Mouse (Mus musculus): ENCODE data around the gene Pop7. TPM values are rescaled to one million over a fixed set of nuclear protein-coding genes. Genes with fewer than 3 reads are reported as not detected.

The Pop7 gene
- polyA plus RNA-seq, 1 experiment from 2014 or later = 58.0 TPM

Small RNAs within 50 kb of the gene (microRNA-seq; reads per million reads assigned to microRNA genes)
- gene Mir6418 = 0.93 reads per million

Other genes starting within 250 kb of the Pop7 start
- 5.0 and 5.3 TPM in 2 replicates for gene Ache, start 215.0 kb downstream of the Pop7 start, polyA plus RNA-seq (2016; fragmentation: Nextera tagmentation; extraction: Ambion mirVana)
- 7.9 and 8.0 TPM in 2 replicates for gene Ufsp1, start 207.9 kb downstream of the Pop7 start, polyA plus RNA-seq (2016; fragmentation: Nextera tagmentation; extraction: Ambion mirVana)
- gene Srrt, start 194.8 kb downstream of the Pop7 start, polyA plus RNA-seq (2016; fragmentation: Nextera tagmentation; extraction: Ambion mirVana) = 178 and 180 TPM in 2 replicates
- gene Trip6, start 188.1 kb downstream of the Pop7 start, polyA plus RNA-seq (2016; fragmentation: Nextera tagmentation; extraction: Ambion mirVana) = 34.9 and 43.3 TPM in 2 replicates
- gene Slc12a9, start 168.9 kb downstream of the Pop7 start, polyA plus RNA-seq (2016; fragmentation: Nextera tagmentation; extraction: Ambion mirVana) = 22.7 and 22.9 TPM in 2 replicates
- gene Ephb4, start 152.4 kb downstream of the Pop7 start, polyA plus RNA-seq (2016; fragmentation: Nextera tagmentation; extraction: Ambion mirVana) = 27.0 and 28.9 TPM in 2 replicates
- 0.03 TPM in 1 of 2 replicates, not detected in the other for gene Zan, start 25.5 kb downstream of the Pop7 start, polyA plus RNA-seq (2016; fragmentation: Nextera tagmentation; extraction: Ambion mirVana)
- gene Gigyf1, start 16.0 kb upstream of the Pop7 start, polyA plus RNA-seq (2016; fragmentation: Nextera tagmentation; extraction: Ambion mirVana) = 20.5 and 21.1 TPM in 2 replicates
- gene Epo, start 30.7 kb upstream of the Pop7 start, polyA plus RNA-seq (2016; fragmentation: Nextera tagmentation; extraction: Ambion mirVana) = 0.34 TPM in 1 of 2 replicates, not detected in the other
- gene Gnb2, start 31.0 kb upstream of the Pop7 start, polyA plus RNA-seq (2016; fragmentation: Nextera tagmentation; extraction: Ambion mirVana) = 464 and 467 TPM in 2 replicates
- gene Actl6b, start 51.0 kb upstream of the Pop7 start, polyA plus RNA-seq (2016; fragmentation: Nextera tagmentation; extraction: Ambion mirVana) = 89.4 and 93.1 TPM in 2 replicates
- gene Tfr2, start 67.3 kb upstream of the Pop7 start, polyA plus RNA-seq (2016; fragmentation: Nextera tagmentation; extraction: Ambion mirVana) = 1.6 and 2.4 TPM in 2 replicates
- 31.9 and 33.5 TPM in 2 replicates for gene Mospd3, start 98.5 kb upstream of the Pop7 start, polyA plus RNA-seq (2016; fragmentation: Nextera tagmentation; extraction: Ambion mirVana)
- 49.0 and 68.9 TPM in 2 replicates for gene Pcolce, start 111.3 kb upstream of the Pop7 start, polyA plus RNA-seq (2016; fragmentation: Nextera tagmentation; extraction: Ambion mirVana)
- gene Fbxo24, start 126.5 kb upstream of the Pop7 start, polyA plus RNA-seq (2016; fragmentation: Nextera tagmentation; extraction: Ambion mirVana) = 0.23 and 0.24 TPM in 2 replicates
- gene Lrch4, start 126.6 kb upstream of the Pop7 start, polyA plus RNA-seq (2016; fragmentation: Nextera tagmentation; extraction: Ambion mirVana) = 31.3 and 33.5 TPM in 2 replicates
- 10.7 and 12.9 TPM in 2 replicates for gene Gm20605, start 126.7 kb upstream of the Pop7 start, polyA plus RNA-seq (2016; fragmentation: Nextera tagmentation; extraction: Ambion mirVana)
- 8.1 and 10.7 TPM in 2 replicates for gene Sap25, start 138.8 kb upstream of the Pop7 start, polyA plus RNA-seq (2016; fragmentation: Nextera tagmentation; extraction: Ambion mirVana)
- gene Irs3, start 143.2 kb upstream of the Pop7 start, polyA plus RNA-seq (2016; fragmentation: Nextera tagmentation; extraction: Ambion mirVana) = 0.14 and 0.29 TPM in 2 replicates
- gene Agfg2, start 182.2 kb upstream of the Pop7 start, polyA plus RNA-seq (2016; fragmentation: Nextera tagmentation; extraction: Ambion mirVana) = 25.9 and 29.0 TPM in 2 replicates
- 22.1 TPM in 2 replicates for gene Nyap1, start 239.1 kb upstream of the Pop7 start, polyA plus RNA-seq (2016; fragmentation: Nextera tagmentation; extraction: Ambion mirVana)
- 68.4 and 71.4 TPM in 2 replicates for gene Tsc22d4, start 243.2 kb upstream of the Pop7 start, polyA plus RNA-seq (2016; fragmentation: Nextera tagmentation; extraction: Ambion mirVana)